Mouse (Mus musculus): Measurements from ENCODE around the gene Cep170.

DNA sequence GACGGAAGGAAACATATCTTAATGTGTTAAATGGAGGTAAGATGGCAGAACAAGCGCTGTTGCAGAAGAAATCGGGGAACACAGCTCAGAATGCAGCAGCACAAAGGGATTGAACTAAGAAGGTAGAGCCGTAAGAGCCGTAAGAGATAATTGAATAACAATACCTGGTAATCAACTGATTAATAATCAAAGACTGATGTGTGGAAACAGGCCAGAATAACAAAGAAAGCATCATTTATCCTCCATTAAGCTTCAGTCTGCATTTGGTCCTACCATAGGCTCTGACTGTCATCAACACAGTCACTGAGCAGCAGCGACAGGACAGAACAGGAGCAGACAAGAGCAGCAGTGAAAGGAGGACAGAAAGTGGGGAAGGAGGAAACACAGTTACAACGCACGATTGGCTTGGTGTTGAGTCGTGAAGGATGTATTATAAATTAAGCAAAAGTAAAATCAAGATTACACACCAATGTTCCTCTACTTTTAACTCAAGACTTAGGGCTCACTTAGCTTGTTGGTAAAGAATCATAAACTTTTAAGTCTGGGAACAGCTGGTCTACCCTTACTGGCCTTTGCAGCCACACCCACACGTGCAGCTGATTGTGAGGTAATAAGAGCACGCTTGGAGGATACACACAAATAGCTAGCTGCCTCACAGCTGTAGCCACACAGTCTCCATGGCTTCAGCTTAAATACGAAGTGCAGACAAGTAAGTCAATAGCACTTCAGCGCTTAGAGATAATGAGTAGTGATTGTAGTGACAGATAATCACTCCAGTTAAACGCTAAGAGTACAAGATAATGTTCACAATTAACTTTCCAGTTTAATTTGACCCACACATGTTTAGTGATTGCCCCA, 59.8 kb downstream of the Cep170 start:
- no peak for TF ChIP-seq CTCF (IDR thresholded peaks at IDR 0.05; ENCODE audit: control insufficient read depth, insufficient read depth, insufficient replicate concordance, low read depth, low read length)
- TF ChIP-seq POLR2A (IDR thresholded peaks at IDR 0.05; ENCODE audit: control insufficient read depth, low read depth, low read length): peak; percentile 26; the same call in 1 of the 2 replicates

All from testis, adult 2 months (tissue).